Mouse (Mus musculus) heart, adult 9 months (tissue): ENCODE data around the gene Rere.

ENCODE experiments used
- DNase-seq, 2 experiments: peaks; one replicate each; pipeline ENCODE4 v3.0.0; 2022; ENCODE audit warnings: low spot score in 2 of 2

Rere gene

DNA sequence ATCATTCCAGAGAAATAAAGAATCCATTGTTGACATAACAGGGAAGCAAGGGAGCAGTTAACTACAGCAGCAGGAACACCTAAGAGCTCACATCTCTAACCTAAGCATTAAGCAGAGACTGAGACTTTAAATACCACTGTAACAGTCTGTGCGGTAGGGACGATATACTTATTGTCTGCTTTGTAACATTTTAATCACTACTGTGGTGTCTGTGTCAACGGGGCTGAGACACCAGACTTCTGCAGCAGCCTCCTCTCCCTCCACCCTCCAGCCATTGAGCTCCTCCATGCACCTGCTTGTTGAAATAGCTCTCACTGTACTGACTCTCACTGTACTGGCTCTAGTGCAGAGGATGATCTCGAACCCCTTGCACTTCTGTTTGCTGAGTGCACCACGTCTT lies 98.8 kb downstream of the Rere start:
- DNase-seq = no peak

DNA sequence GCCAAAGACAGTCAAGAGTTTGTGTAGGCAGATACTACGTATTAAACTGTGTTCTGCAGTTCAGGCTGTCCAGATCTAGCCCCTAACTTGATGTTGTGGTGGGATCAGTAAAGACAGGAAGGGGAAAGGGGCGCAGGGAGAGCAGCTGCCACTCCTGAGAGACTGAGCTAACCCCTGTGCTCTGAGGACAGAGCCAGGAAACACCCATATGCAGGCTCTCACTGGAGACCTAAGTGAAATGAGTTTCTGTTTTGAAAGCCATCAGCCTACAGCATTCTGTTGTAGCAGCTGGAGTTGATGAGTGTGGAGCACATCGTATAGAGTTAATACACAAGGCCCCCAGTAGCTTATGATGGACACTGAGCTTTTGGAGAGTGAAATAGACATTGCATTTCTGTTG lies 101.1 kb downstream of the Rere start:
- no peak for DNase-seq

DNA sequence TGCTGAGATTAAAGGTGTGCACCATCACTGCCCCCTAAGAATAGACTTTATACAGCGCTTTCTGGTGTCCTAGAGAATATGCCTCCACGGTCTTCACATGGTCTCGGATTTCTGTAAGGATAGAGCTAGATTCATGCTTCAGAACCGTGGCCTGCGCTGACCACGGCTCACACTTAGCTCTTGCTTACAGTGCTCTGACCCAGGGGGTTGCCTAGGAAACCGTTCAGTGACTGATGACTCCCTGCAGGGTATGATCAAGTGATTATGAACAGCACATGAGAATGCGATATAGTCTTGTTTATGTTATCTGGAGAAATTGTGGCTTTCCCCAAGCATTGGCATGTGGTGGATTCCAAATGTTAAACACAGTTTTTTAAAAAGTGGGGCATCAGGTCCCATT lies 103.0 kb downstream of the Rere start:
- DNase-seq = no peak

DNA sequence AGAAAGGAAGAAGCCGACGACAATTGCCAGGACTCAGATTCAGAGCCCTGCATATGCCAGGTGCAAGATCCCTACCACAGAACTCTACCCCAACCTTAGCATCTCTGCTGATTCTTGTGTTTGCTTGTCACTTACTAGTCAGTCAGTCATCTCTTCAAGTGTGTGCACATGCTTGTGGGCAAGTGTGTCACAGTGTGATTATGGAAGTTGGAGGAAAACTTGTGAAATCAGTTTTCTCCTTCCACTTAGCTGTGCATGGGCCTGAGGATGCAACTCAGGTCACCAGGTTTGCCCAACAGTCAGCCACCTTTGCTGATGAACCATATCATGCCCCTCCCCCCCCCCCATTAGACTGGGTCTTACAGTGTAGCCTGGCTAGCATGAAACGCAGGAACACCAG lies 103.5 kb downstream of the Rere start:
- DNase-seq = no peak

DNA sequence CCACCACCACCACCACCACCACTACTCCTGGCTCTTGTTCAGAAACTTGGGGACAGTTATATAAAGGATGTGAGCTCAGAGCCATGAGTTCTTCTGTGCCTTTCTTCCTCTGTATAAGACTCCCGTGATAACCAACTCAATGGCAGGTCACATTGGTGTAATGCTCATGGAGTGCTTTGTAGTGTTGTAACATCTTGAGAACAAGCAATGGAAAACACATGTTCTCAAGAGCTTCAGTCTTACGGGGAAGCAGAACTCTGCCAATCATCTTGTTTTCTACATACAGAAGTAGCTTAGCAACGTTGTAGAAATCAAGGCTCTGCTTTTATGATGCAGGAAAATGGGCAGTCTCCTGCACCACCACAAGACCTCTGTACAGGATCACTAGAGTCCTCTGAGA lies 107.1 kb downstream of the Rere start:
- DNase-seq = no peak

DNA sequence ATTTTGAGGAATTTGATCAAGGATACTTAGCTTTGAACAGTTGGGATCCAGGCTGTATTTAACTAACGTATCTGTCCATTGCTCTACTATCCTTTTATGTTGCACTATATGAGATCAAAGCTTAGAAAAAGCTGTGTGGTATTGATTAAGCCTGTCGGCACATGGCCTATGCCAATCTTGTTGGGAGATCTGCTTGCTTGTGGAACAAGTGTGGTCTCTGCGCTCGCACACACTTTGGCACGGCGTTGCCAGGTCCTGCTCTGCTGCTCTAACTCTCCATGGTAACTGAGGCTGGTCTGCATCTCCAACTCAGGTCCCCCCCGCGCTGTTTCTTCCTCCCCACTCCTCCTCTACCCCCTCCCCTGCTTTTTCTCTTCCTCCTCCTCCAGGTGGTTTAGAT lies 112.2 kb downstream of the Rere start:
- DNase-seq = no peak

DNA sequence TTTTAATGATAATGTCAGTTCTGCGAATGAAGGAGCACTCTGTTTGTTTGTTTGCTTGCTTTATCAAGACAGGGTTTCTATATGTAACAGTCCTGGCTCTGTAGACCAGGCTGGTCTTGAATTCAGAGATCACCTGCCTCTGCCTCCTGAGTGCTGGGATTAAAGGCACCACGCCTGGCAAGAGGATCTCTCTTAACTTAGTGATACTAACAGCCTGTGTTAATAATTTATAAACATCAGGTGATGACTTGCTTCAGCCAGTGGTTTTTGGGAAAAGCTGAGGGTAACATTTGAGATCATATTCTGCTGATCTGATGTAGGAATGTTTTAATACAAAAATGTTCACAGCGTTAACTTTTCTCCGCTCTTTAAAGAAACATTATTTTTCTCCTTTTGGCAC lies 112.6 kb downstream of the Rere start:
- DNase-seq = no peak

DNA sequence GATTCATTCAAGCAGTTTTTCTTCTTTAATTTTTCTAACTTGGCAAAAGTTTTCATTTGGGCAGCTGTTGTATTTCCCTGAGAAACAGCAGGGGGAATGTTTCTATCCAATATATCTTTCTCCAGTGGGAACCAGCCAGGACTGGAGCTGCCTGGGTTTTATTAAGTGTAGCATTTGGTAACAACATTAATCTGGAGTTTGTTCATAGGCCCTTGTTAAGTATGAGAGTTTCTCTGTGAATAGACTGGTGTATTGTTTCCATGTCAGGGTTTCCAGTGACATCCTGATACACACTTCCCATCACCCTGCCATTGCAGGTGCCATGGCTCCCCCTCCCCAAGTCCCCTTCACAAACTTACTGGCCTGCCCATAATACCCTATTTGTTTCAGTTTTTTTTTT lies 114.9 kb downstream of the Rere start:
- no peak for DNase-seq

DNA sequence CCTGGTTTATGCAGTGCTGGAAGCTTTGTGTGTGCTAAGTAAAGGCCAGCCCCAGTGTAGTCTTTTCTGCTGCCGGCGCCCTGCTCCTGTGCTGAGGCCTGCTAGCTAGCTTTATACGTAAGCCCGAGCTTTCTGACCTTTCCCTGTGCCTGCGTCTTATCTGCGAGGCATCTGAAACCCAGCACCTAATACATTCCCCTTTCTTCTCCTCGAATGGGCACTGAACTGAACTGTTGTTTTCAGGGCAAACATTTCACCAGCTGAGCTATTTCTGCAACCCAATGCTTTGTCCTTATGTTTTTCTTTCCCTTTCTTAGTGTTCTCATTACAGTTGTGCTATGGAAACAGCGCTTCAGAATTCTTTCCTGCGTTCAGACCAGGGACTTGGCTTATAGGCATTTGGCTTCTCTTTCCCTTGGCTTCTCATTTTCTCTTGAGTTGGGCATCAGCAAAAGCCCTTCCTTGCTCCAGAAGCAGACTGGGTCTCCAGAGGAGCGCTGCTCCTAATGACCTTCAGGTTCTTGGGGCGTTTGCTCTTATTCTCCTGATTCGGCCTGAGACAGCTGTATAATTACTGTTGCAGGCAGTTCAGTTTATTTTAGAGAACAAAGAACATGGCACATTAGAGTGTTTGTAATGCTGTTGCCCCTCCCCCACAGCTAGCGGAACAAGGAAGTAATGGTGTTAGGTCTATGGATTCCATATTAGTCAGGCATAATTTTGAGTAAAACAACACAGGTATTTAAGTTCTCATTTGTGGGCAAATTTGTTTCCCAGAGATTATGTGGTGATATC lies 115.6 kb downstream of the Rere start:
- DNase-seq = no peak

DNA sequence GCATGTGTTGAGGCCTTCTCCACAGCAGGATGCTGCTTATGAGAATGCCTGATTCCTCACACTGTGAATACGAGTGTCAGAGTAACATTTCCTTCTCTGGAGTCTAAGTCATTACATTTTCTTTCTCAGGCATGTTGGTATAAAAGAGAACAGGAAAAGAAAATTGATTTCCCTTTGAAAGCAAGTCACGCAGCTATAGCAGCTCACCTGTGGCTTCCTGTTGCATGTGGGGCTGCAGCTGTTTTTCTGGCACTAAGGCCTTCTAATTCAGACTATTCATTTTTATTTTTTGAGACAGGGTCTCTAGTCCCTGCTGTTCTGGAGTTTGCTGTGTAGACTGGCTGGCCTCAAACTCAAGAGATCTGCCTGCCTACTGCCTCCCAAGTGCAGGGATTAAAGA lies 117.6 kb downstream of the Rere start:
- DNase-seq = no peak

DNA sequence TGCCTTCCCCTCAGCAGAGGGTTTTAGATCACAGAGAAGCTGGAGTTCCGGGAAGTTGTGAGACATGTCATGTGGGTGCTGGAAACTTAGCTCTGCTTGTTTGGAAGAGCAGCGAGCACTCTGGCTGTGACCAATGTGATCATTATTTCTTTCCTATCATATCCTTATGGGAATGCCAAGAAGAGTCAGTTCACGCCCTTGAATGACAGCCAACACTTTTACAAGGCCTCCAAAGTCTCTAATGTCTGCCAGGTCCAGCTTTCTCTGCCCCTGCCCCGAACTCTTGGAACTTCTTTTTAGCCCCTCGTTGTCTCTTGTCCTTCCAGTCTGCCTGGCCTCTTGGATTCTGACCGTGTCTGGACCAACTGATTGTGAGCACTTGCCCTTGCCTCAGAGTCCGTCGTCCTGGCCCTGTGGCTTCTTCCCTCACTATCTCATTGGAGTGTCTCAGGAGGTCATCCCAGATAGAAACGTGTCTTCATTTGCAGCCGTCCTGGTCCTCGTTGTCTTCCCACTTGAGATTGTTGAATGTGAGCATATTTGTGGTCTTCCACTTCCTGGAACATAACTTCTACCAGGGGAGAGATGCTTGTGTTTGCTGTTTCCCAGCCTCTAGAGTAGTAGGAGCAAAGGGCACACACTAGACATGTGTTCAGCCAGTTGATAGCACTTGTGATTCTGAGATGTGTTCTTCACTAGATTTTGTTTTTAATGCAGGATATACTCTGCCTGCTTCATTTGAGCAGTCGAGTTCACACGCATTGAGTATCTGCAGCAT lies 120.6 kb downstream of the Rere start:
- no peak for DNase-seq

DNA sequence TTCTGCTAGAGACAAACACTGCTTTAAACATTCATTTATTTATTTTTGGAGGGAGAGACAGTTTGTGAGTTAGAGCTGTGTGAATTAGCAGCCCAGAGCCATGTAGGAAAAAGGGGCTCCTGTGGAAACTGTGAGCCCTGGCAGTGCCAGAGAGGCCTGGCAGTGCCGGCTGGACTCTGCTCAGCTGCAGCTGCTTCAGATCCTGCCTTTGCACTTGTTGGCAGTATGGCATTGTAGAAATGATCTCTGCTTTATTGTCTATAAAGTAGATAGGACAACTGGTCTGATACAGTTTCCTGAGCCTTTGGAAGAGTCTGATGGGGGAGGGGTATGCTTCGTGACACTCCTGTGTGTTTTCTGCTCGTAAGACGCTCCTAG lies 121.2 kb downstream of the Rere start:
- DNase-seq = no peak

DNA sequence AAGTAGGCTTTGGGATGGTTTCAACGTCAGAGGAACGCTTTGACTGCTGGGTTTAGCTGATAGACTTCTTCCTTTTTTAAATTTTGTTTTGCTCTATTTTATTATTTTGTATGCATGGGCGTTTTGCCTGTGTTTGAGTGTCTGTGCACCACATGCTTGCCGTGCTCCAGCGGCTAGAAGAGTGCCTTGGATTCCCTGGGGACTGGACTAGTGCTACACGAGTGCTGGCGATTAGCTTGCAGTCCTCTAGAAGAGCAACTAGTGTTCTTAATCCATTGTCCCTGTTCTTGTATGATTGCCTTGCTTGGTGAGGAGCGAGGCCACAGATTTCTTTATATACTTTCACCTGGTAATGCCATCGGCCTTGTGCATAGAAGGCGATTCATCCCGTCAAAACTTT lies 122.5 kb downstream of the Rere start:
- peak; percentile 25 to 39 for DNase-seq

DNA sequence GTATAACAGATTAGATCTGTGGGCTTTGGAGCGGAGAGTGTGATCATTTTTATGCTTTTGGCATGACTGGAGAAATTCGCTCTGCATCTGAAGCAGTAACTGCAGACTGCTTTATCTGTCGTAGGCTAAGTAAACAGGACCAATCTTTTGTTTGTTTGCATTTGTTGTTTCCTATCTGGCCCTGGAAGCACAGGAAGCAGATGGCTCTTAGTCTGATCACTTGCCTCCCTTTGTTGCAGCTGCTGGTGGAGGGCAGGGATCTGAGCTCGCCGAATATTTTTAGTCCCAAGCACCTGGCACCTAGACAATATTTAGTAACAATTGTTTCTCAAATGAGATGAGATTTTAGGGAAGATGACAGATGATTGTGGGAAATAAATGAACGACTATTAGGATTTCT lies 123.1 kb downstream of the Rere start:
- DNase-seq = peak in 1 of 2 experiments; percentile 41

DNA sequence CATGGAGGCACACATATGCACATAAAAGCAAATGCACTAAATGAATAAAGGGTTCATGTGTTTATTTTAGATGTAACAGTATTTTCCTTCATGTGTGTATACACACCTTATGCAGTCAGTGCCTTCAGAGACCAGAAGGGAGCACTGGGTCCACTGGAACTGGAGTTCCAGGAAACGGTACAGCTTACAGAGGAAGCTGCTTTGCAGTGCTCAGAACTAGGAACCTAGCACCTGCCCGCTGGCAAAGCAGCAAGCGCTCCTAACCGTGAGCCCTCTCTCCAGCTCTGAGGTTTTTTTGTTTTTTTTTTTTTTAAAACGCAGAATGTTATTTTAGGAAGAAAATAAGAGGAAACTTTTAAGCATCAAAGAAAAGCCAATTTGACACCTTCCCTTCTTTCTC lies 124.3 kb downstream of the Rere start:
- DNase-seq = no peak

DNA sequence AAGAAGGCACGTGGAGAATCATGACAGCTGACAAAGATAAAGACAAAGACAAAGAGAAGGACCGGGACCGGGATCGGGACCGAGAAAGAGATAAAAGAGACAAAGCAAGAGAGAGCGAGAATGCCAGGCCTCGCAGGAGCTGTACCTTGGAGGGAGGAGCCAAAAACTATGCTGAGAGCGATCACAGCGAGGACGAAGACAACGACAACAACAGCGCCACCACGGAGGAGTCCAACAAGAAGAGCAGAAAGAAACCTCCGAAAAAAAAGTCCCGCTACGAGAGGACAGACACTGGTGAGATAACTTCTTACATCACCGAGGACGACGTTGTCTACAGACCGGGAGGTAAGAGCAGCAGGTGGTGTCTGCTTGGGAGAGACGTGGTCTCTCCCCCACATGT lies 124.9 kb downstream of the Rere start:
- no peak for DNase-seq

DNA sequence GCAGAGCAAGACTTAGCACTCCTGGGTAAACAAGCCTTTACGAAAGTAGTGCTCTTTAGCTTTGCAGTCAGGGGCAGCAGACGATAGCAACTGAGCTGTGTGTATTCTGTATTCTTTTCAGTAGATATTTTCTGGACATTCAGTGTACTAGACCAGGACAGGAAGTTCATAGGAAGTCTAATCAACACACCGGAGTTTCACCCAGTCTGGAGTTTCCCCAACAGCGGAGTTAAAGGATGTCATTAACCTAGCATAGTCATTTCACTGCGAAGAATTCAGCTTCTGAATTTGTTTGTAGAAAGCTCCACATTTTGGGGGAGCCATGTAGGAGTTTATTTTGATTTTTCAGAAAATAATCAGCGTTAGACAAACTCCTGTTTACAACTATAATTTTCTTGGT lies 125.4 kb downstream of the Rere start:
- DNase-seq = no peak

DNA sequence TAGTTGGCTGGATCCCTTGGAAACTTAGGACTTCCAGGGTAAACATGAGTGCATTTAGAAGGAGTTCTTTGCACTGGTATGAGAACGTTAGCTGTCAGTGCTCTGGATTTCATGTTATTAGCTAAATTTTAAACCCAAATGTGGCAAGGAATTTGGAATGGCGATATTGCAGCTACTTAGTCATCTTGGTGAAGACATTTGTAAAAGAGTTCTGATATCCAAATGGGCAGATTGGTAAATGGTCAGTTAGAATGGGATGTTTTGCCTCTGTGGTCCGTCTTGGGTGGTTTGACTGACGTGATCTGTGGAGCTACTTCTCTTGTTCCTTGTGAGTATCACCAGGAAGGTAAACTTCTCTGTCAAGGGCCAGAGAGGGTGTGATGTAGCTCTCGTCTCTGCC lies 132.8 kb downstream of the Rere start:
- DNase-seq = no peak

DNA sequence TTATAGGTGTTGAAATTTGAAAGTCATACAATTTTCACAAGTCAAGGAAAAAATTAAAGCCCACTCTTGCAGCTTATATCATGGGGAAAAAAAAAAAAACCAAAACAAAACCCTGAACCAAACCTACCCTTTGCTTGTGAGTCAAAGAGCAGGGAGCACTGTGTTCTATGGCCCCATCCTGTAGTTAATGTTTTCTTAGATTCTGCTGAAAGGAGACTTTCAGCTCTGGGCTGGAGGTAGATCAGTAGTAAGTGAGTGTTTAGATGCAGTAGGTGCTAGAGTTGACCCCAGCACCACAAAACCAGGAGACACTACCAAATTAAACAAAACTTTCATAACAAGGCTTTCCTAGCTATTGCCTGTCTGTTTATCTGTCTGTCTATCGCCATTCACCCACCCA lies 133.3 kb downstream of the Rere start:
- no peak for DNase-seq

DNA sequence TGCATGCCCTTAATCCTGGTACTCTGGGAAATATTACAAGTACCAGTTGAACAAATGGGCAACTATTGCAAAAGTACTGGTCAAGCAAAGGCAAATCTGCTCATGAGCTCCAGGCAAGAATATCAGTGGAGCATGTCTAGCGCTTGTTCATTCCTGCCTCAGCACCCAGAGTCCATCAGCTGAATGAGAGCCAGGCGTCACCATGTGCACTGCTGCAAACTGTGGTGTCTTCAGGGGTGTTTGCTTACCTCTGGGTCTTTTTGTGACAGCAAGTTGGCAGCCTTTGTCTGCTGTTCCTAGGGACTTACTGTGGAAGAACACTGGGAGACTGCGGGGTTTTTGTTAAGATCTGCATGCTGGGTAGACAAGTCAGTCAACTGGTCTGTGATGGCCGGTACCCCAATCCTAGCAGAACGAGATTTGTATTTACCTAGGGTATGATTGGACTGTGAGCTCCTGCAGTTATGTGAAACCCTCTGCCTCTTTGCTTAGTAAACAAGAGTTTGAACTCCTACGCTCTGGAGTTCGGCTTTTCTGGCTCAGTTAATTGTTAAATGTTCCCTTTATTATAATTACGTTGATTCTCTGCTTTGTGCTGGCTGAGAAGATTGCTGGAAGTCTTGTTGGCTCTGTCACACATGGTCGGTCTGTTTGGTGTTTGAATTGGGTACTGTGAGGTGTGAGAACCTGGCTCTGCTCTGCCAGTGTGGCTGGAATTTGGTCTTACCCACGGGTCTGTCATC lies 134.0 kb downstream of the Rere start:
- no peak for DNase-seq

DNA sequence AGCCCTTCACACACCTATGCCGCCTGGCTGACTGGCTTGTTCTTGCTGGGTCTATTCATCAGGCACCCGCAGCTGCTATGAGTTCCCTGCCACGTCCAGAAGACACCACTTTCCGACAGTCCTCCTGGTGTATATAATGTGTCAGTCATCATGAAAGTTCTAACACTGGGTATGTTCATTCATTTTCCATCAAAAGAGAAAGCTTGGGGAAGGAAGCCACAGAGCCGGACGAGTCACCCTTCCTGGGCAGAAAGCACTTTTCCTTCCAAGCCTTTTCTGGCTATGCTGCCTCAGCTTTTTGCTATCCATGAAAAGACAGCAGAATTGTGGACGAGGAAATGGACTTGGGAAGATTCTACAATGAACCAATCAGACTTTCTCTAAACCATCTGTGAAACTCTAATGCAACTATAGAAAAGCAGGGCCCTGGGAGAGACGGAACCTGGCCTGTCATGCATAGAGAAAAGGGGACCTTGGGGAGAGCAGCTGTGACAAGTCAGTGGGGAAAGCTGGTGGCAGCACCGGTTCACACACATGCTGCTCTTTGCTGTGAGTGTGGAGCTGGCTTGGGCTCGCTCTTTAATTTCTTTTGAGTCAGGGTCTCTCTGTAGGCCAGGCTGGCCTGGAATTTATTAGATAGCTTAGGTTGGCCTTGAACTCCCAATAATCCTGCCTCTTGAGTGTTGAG lies 139.3 kb downstream of the Rere start:
- no peak for DNase-seq
